Mouse (Mus musculus): ENCODE data around the gene Gm20458. TPM values are rescaled to one million over a fixed set of nuclear protein-coding genes. Genes with fewer than 3 reads are reported as not detected.

The Gm20458 gene
- polyA plus RNA-seq, 1 experiment from 2014 or later: 2.6 TPM

DNA sequence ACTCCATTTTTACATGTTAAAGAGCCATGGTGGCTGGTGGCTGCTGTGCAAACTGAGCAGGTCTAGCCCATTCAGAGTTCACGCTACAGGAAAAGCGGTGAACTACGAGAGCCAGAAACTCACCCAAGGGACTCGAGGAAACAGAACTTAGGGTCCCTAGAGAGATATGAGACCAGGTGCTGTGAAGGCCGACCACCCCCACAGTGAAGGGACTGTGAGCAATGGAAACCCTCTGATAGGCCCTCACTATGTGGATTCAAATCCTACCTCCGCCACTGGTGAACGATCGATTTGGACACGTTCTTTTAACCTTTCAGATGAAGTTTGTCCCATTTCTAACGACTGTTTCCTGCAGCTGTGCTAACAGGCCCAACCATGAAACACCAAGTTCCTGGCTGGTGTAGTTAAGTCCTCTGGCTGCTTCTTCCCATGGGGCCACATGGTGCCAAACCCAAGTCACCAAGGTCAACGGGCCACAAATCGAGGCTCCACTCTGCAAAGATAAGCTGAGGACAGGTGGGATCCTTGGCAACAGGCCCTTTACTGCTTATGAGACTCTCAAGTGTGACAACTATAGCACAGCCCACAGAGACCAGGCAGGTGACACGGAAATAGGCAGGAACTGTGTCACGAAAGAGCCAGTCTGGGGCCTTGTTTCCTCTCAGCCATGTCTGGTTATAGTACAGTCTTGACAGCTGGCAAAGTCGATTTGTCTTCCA lies 37.9 kb upstream of the Gm20458 start:
- no peak overlapping the region for H3K27ac ChIP-seq (replicated peaks; ENCODE audit: low read depth, low read length)
- H3K36me3 ChIP-seq (replicated peaks; ENCODE audit: control insufficient read depth, insufficient read depth, low read depth, low read length): no peaks in the 10 kb centered on the region
- ATAC-seq (replicated peaks; ENCODE audit: insufficient number of reproducible peaks, low FRiP score, low TSS enrichment, low read depth): no peak
- no peak overlapping the region for H3K9ac ChIP-seq (replicated peaks; ENCODE audit: low read length)
- H3K9me3 ChIP-seq (replicated peaks; ENCODE audit: control insufficient read depth, low read length): no peaks in the 10 kb centered on the region
- no peaks in the 10 kb centered on the region for H3K27me3 ChIP-seq (ENCODE audit: control insufficient read depth, insufficient read depth, low read length)
- DNase-seq (ENCODE audit: low spot score): no peak
- 89% methylated on average over 15 of the region's 15 CpGs for WGBS
- no peak overlapping the region for H3K4me2 ChIP-seq (ENCODE audit: low read depth, low read length)
- H3K4me1 ChIP-seq (ENCODE audit: control insufficient read depth, insufficient read depth, low read length): no peaks in the 10 kb centered on the region
- no peak overlapping the region for H3K4me3 ChIP-seq (ENCODE audit: low read depth, low read length)

GRCm38 (mm10) chr2:164423464-164423863 lies 37.3 kb upstream of the Gm20458 start:
- no peak overlapping the region for H3K9ac ChIP-seq (replicated peaks; ENCODE audit: low read length)
- no peak overlapping the region for H3K4me3 ChIP-seq (ENCODE audit: low read depth, low read length)
- H3K4me1 ChIP-seq (ENCODE audit: control insufficient read depth, insufficient read depth, low read length): no peaks in the 10 kb centered on the region
- no peaks in the 10 kb centered on the region for H3K36me3 ChIP-seq (replicated peaks; ENCODE audit: control insufficient read depth, insufficient read depth, low read depth, low read length)
- no peak overlapping the region for H3K27ac ChIP-seq (replicated peaks; ENCODE audit: low read depth, low read length)
- 83% methylated on average over 11 of the region's 11 CpGs for WGBS
- no peaks in the 10 kb centered on the region for H3K9me3 ChIP-seq (replicated peaks; ENCODE audit: control insufficient read depth, low read length)
- DNase-seq (ENCODE audit: low spot score) (no peak), ATAC-seq (replicated peaks; ENCODE audit: insufficient number of reproducible peaks, low FRiP score, low TSS enrichment, low read depth) (no peak)
- H3K4me2 ChIP-seq (ENCODE audit: low read depth, low read length): no peak overlapping the region
- no peaks in the 10 kb centered on the region for H3K27me3 ChIP-seq (ENCODE audit: control insufficient read depth, insufficient read depth, low read length)

DNA sequence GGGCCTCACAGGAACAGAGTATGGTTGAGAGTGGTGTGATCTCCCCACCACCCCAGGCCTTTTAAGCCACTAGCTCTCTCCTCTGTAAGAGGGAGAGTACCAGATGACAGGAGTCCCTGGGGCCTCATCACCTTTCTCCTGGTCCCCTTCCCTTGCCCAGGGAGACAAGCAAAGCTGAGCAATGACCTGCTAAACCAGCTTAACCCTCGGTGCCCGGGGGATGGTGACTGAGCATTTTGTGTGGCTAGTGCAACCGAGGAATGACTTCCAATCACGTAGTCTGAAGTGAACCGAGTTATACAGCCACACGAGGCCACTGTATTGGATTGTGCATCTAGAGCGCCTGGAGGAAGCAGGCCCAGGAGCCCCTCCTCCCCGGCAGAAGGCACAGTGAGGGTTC lies 36.4 kb upstream of the Gm20458 start:
- ATAC-seq (replicated peaks; ENCODE audit: insufficient number of reproducible peaks, low FRiP score, low TSS enrichment, low read depth): no peak
- whole genome bisulfite sequencing: 91% methylated on average over 8 of the region's 8 CpGs
- Histone ChIP-seq H3K4me1 (ENCODE audit: control insufficient read depth, insufficient read depth, low read length) (no peaks in the 10 kb centered on the region), H3K27me3 (ENCODE audit: control insufficient read depth, insufficient read depth, low read length) (no peaks in the 10 kb centered on the region), H3K27ac (replicated peaks; ENCODE audit: low read depth, low read length) (no peak overlapping the region), H3K9ac (replicated peaks; ENCODE audit: low read length) (no peak overlapping the region), H3K36me3 (replicated peaks; ENCODE audit: control insufficient read depth, insufficient read depth, low read depth, low read length) (no peaks in the 10 kb centered on the region), H3K4me2 (ENCODE audit: low read depth, low read length) (no peak overlapping the region), H3K4me3 (ENCODE audit: low read depth, low read length) (no peak overlapping the region), H3K9me3 (replicated peaks; ENCODE audit: control insufficient read depth, low read length) (no peaks in the 10 kb centered on the region)
- DNase-seq (ENCODE audit: low spot score): no peak

GRCm38 (mm10) chr2:164425401-164425800 lies 35.4 kb upstream of the Gm20458 start:
- WGBS: 83% methylated on average over 5 of the region's 5 CpGs
- H3K4me1 ChIP-seq (ENCODE audit: control insufficient read depth, insufficient read depth, low read length): no peaks in the 10 kb centered on the region
- H3K36me3 ChIP-seq (replicated peaks; ENCODE audit: control insufficient read depth, insufficient read depth, low read depth, low read length): no peaks in the 10 kb centered on the region
- no peaks in the 10 kb centered on the region for H3K27me3 ChIP-seq (ENCODE audit: control insufficient read depth, insufficient read depth, low read length)
- H3K9me3 ChIP-seq (replicated peaks; ENCODE audit: control insufficient read depth, low read length): no peaks in the 10 kb centered on the region
- no peak overlapping the region for H3K27ac ChIP-seq (replicated peaks; ENCODE audit: low read depth, low read length)
- ATAC-seq (replicated peaks; ENCODE audit: insufficient number of reproducible peaks, low FRiP score, low TSS enrichment, low read depth) (no peak), DNase-seq (ENCODE audit: low spot score) (no peak)
- H3K9ac ChIP-seq (replicated peaks; ENCODE audit: low read length): no peak overlapping the region
- no peak overlapping the region for H3K4me2 ChIP-seq (ENCODE audit: low read depth, low read length)
- no peak overlapping the region for H3K4me3 ChIP-seq (ENCODE audit: low read depth, low read length)

DNA sequence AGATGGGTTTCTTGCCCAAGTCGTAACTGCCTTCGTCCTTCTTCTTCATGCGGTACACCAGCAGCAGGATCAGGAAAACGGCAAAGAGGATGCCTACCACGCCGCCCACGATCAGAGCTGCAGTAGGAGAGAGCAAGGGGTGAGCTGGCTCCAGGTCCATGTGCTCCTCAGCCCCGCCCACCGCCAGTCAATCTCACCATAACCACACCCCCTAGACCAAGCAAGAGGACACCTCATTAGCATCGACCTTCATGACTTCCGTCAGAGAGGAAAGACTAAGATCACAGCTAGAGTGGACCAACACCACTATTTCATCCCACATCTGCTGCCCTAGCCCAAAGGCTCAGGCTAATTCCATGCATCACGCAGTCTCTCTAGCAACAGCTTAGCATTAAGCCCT lies 34.6 kb upstream of the Gm20458 start:
- H3K4me3 ChIP-seq (ENCODE audit: low read depth, low read length): no peak overlapping the region
- H3K27me3 ChIP-seq (ENCODE audit: control insufficient read depth, insufficient read depth, low read length): no peaks in the 10 kb centered on the region
- H3K27ac ChIP-seq (replicated peaks; ENCODE audit: low read depth, low read length): no peak overlapping the region
- H3K9me3 ChIP-seq (replicated peaks; ENCODE audit: control insufficient read depth, low read length): no peaks in the 10 kb centered on the region
- no peaks in the 10 kb centered on the region for H3K36me3 ChIP-seq (replicated peaks; ENCODE audit: control insufficient read depth, insufficient read depth, low read depth, low read length)
- WGBS: 28% methylated on average over 12 of the region's 12 CpGs
- no peak overlapping the region for H3K9ac ChIP-seq (replicated peaks; ENCODE audit: low read length)
- no peak overlapping the region for H3K4me2 ChIP-seq (ENCODE audit: low read depth, low read length)
- H3K4me1 ChIP-seq (ENCODE audit: control insufficient read depth, insufficient read depth, low read length): no peaks in the 10 kb centered on the region
- DNase-seq (ENCODE audit: low spot score) (no peak), ATAC-seq (replicated peaks; ENCODE audit: insufficient number of reproducible peaks, low FRiP score, low TSS enrichment, low read depth) (no peak)

DNA sequence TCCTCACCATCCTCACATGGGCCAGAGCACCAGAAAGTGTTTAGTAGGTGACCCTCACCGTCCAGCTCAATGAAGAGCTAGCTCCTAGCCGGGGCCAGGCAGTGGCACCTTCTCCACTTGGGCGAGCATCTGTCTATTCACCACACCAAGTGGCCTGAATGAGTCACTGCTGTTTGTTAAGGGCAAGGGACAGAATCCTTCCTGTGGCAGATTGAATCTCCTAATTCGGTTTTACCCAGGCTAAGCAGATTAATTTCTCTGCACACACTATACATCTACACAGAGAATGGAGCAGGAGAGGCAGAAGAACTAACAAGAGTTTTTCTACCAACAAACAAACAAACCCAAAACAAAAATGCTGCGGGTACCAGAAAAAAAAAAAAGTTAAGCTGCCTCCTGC lies 33.8 kb upstream of the Gm20458 start:
- Histone ChIP-seq H3K9ac (replicated peaks; ENCODE audit: low read length) (no peak overlapping the region), H3K9me3 (replicated peaks; ENCODE audit: control insufficient read depth, low read length) (no peaks in the 10 kb centered on the region), H3K36me3 (replicated peaks; ENCODE audit: control insufficient read depth, insufficient read depth, low read depth, low read length) (no peaks in the 10 kb centered on the region), H3K27me3 (ENCODE audit: control insufficient read depth, insufficient read depth, low read length) (no peaks in the 10 kb centered on the region), H3K4me3 (ENCODE audit: low read depth, low read length) (no peak overlapping the region), H3K27ac (replicated peaks; ENCODE audit: low read depth, low read length) (no peak overlapping the region), H3K4me2 (ENCODE audit: low read depth, low read length) (no peak overlapping the region), H3K4me1 (ENCODE audit: control insufficient read depth, insufficient read depth, low read length) (no peaks in the 10 kb centered on the region)
- DNase-seq (ENCODE audit: low spot score) (no peak), ATAC-seq (replicated peaks; ENCODE audit: insufficient number of reproducible peaks, low FRiP score, low TSS enrichment, low read depth) (no peak)
- WGBS: 82% methylated on average over 5 of the region's 5 CpGs

GRCm38 (mm10) chr2:164428451-164428850 lies 32.3 kb upstream of the Gm20458 start:
- Histone ChIP-seq H3K27ac (replicated peaks; ENCODE audit: low read depth, low read length) (no peak overlapping the region), H3K4me1 (ENCODE audit: control insufficient read depth, insufficient read depth, low read length) (peaks cover 7% of the 10 kb centered on the region; the same call in 1 of the 2 replicates), H3K36me3 (replicated peaks; ENCODE audit: control insufficient read depth, insufficient read depth, low read depth, low read length) (no peaks in the 10 kb centered on the region), H3K9ac (replicated peaks; ENCODE audit: low read length) (no peak overlapping the region), H3K9me3 (replicated peaks; ENCODE audit: control insufficient read depth, low read length) (no peaks in the 10 kb centered on the region), H3K27me3 (ENCODE audit: control insufficient read depth, insufficient read depth, low read length) (no peaks in the 10 kb centered on the region), H3K4me3 (ENCODE audit: low read depth, low read length) (no peak overlapping the region), H3K4me2 (ENCODE audit: low read depth, low read length) (no peak overlapping the region)
- no peak for ATAC-seq (replicated peaks; ENCODE audit: insufficient number of reproducible peaks, low FRiP score, low TSS enrichment, low read depth)
- no peak for DNase-seq (ENCODE audit: low spot score)
- WGBS: 38% methylated on average over 5 of the region's 5 CpGs

GRCm38 (mm10) chr2:164429881-164430615 lies 30.7 kb upstream of the Gm20458 start:
- H3K27me3 ChIP-seq (ENCODE audit: control insufficient read depth, insufficient read depth, low read length): no peaks in the 10 kb centered on the region
- H3K4me2 ChIP-seq (ENCODE audit: low read depth, low read length): no peak overlapping the region
- peaks cover 7% of the 10 kb centered on the region; the same call in 1 of the 2 replicates for H3K4me1 ChIP-seq (ENCODE audit: control insufficient read depth, insufficient read depth, low read length)

More at GRCm38 (mm10) chr2:164429881-164430615, 30.7 kb upstream of the Gm20458 start:
- ATAC-seq (replicated peaks; ENCODE audit: insufficient number of reproducible peaks, low FRiP score, low TSS enrichment, low read depth): no peak
- WGBS: 43% methylated on average over 15 of the region's 15 CpGs
- H3K9me3 ChIP-seq (replicated peaks; ENCODE audit: control insufficient read depth, low read length): no peaks in the 10 kb centered on the region
- no peaks in the 10 kb centered on the region for H3K36me3 ChIP-seq (replicated peaks; ENCODE audit: control insufficient read depth, insufficient read depth, low read depth, low read length)
- no peak overlapping the region for H3K27ac ChIP-seq (replicated peaks; ENCODE audit: low read depth, low read length)
- DNase-seq (ENCODE audit: low spot score): no peak
- no peak overlapping the region for H3K4me3 ChIP-seq (ENCODE audit: low read depth, low read length)
- no peak overlapping the region for H3K9ac ChIP-seq (replicated peaks; ENCODE audit: low read length)
